Mouse (Mus musculus): ENCODE measurements around the gene Mnt. TPM values are rescaled to one million over a fixed set of nuclear protein-coding genes. Genes with fewer than 3 reads are reported as not detected.

Gene Mnt
- polyA plus RNA-seq, 2 experiments = 1.2 to 2.5 TPM

- Histone ChIP-seq H3K36me3 (replicated peaks; ENCODE audit: control insufficient read depth, insufficient read depth, low read depth) (no peaks in the 10 kb centered on the region; the same call in 1 of the 2 replicates), H3K9ac (replicated peaks) (no peak overlapping the region), H3K4me3 (ENCODE audit: insufficient read depth in 1 of 2, low read depth in 2 of 2, low read length in 2 of 2) (no peak overlapping the region), H3K27me3 (ENCODE audit: control insufficient read depth, insufficient read depth, low read length) (no peaks in the 10 kb centered on the region), H3K4me2 (ENCODE audit: low read depth) (no peak overlapping the region), H3K27ac (no peak overlapping the region), H3K4me1 (replicated peaks; ENCODE audit: control insufficient read depth in 2 of 2, insufficient read depth in 2 of 2, low read length in 1 of 2) (peaks cover 14 to 18% of the 10 kb centered on the region in 2 experiments), H3K9me3 (ENCODE audit: control insufficient read depth, low read length) (no peaks in the 10 kb centered on the region)
- TF ChIP-seq EP300 (IDR thresholded peaks at IDR 0.05; ENCODE audit: low read depth) (no peak), CTCF (IDR thresholded peaks at IDR 0.05; ENCODE audit: low read depth) (no peak)
- ATAC-seq (ENCODE audit: insufficient read depth) (no peak), DNase-seq (ENCODE audit: low read depth in 3 of 3, low spot score in 3 of 3) (no peak)
- 80% methylated on average over 8 of the region's 8 CpGs for WGBS (ENCODE audit: insufficient replicate concordance)
These were observed 10.0 kb downstream of the Mnt start for GRCm38 (mm10) chr11:74840739-74841138.

DNA sequence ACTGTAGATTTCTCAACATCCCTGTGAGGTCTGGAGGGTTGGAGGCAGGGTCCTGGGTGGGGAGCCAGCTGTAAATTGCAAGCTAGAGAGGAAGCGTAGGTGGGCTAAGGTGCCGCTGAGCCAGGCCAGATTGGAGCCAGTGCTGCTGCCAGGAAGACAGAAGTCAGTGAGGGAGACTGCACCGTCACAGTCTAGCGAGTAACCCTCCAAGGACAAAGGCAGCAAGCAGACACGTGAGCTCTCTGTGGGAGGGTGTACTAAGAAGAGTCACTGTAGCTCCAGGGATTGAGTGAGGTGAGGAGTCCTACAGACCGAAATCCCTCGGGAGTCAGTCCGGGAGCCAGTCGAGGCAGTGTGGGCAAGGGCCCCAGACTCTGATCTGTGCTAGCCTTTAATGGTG lies 10.6 kb downstream of the Mnt start:
- no peak overlapping the region for H3K27ac ChIP-seq
- H3K27me3 ChIP-seq (ENCODE audit: control insufficient read depth, insufficient read depth, low read length) = no peaks in the 10 kb centered on the region
- ATAC-seq (ENCODE audit: insufficient read depth) (no peak), DNase-seq (ENCODE audit: low read depth in 3 of 3, low spot score in 3 of 3) (no peak)
- peaks cover 14 to 18% of the 10 kb centered on the region in 2 experiments for H3K4me1 ChIP-seq (replicated peaks; ENCODE audit: control insufficient read depth in 2 of 2, insufficient read depth in 2 of 2, low read length in 1 of 2)
- H3K4me3 ChIP-seq (ENCODE audit: insufficient read depth in 1 of 2, low read depth in 2 of 2, low read length in 2 of 2) = no peak overlapping the region
- H3K36me3 ChIP-seq (replicated peaks; ENCODE audit: control insufficient read depth, insufficient read depth, low read depth) = no peaks in the 10 kb centered on the region; the same call in 1 of the 2 replicates
- H3K9ac ChIP-seq (replicated peaks) = no peak overlapping the region
- no peak overlapping the region for H3K4me2 ChIP-seq (ENCODE audit: low read depth)
- no peaks in the 10 kb centered on the region for H3K9me3 ChIP-seq (ENCODE audit: control insufficient read depth, low read length)
- WGBS (ENCODE audit: insufficient replicate concordance) = 88% methylated on average over 9 of the region's 9 CpGs
- no peak for TF ChIP-seq CTCF (IDR thresholded peaks at IDR 0.05; ENCODE audit: low read depth)
- no peak for TF ChIP-seq EP300 (IDR thresholded peaks at IDR 0.05; ENCODE audit: low read depth)

- ATAC-seq (ENCODE audit: insufficient read depth) (no peak), DNase-seq (ENCODE audit: low read depth in 3 of 3, low spot score in 3 of 3) (no peak)
- Histone ChIP-seq H3K36me3 (replicated peaks; ENCODE audit: control insufficient read depth, insufficient read depth, low read depth) (no peaks in the 10 kb centered on the region; the same call in 1 of the 2 replicates), H3K9ac (replicated peaks) (no peak overlapping the region), H3K4me2 (ENCODE audit: low read depth) (no peak overlapping the region), H3K9me3 (ENCODE audit: control insufficient read depth, low read length) (no peaks in the 10 kb centered on the region), H3K4me3 (ENCODE audit: insufficient read depth in 1 of 2, low read depth in 2 of 2, low read length in 2 of 2) (no peak overlapping the region), H3K27ac (no peak overlapping the region), H3K27me3 (ENCODE audit: control insufficient read depth, insufficient read depth, low read length) (no peaks in the 10 kb centered on the region), H3K4me1 (replicated peaks; ENCODE audit: control insufficient read depth in 2 of 2, insufficient read depth in 2 of 2, low read length in 1 of 2) (peaks cover 9 to 13% of the 10 kb centered on the region in 2 experiments)
- 76% methylated on average over 13 of the region's 13 CpGs for WGBS (ENCODE audit: insufficient replicate concordance)
- no peak for TF ChIP-seq EP300 (IDR thresholded peaks at IDR 0.05; ENCODE audit: low read depth)
- TF ChIP-seq CTCF (IDR thresholded peaks at IDR 0.05; ENCODE audit: low read depth) = no peak
These were observed 11.3 kb downstream of the Mnt start for GRCm38 (mm10) chr11:74842045-74842444.

DNA sequence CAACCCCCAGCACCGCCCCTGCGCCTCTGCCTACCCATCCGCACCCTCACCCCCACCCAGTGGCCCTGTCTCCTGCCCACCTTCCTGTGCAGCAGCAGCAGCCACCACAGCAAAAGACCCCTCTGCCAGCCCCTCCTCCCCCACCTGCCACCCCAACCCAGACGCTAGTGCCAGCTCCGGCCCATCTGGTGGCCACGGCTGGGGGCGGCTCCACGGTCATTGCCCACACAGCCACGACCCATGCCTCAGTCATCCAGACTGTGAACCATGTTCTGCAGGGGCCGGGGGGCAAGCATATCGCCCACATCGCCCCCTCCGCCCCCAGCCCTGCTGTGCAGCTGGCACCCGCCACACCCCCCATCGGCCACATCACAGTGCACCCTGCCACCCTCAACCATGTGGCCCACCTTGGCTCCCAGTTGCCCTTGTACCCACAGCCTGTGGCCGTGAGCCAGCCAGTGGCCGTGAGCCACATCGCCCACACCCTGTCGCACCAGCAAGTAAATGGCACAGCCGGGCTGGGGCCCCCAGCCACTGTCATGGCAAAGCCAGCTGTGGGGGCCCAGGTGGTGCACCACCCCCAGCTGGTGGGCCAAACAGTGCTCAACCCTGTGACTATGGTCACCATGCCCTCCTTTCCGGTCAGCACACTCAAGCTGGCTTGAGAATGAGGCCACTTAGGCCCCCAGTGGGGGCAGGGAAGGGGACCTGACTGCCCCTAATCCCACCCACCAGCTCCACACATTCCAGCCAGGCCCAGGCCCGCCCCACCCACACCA lies 12.1 kb downstream of the Mnt start:
- Histone ChIP-seq H3K36me3 (replicated peaks; ENCODE audit: control insufficient read depth, insufficient read depth, low read depth) (no peaks in the 10 kb centered on the region; the same call in 1 of the 2 replicates), H3K9ac (replicated peaks) (no peak overlapping the region), H3K4me3 (ENCODE audit: insufficient read depth in 1 of 2, low read depth in 2 of 2, low read length in 2 of 2) (no peak overlapping the region), H3K4me1 (replicated peaks; ENCODE audit: control insufficient read depth in 2 of 2, insufficient read depth in 2 of 2, low read length in 1 of 2) (peaks cover 5 to 10% of the 10 kb centered on the region in 2 experiments), H3K27ac (no peak overlapping the region), H3K27me3 (ENCODE audit: control insufficient read depth, insufficient read depth, low read length) (no peaks in the 10 kb centered on the region), H3K9me3 (ENCODE audit: control insufficient read depth, low read length) (no peaks in the 10 kb centered on the region), H3K4me2 (ENCODE audit: low read depth) (no peak overlapping the region)
- no peak for ATAC-seq (ENCODE audit: insufficient read depth)
- 81% methylated on average over 22 of the region's 22 CpGs for WGBS (ENCODE audit: insufficient replicate concordance)
- TF ChIP-seq EP300 (IDR thresholded peaks at IDR 0.05; ENCODE audit: low read depth) (no peak), CTCF (IDR thresholded peaks at IDR 0.05; ENCODE audit: low read depth) (no peak)
- no peak for DNase-seq (ENCODE audit: low read depth in 3 of 3, low spot score in 3 of 3)

DNA sequence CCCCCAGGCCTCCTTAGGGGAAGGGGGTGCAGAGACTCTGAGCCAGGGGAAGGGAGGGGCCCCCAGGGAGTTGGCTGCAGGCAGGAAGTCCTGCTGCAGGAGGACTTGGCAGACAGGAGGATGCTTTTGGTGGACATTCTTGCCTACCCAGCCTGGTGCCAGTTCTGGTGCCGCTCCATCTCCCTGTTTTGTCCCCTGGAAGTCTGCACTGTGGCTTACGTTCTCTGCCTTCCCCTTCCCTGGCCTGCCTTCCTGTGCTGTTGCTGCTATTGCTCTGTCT lies 12.7 kb downstream of the Mnt start:
- H3K4me3 ChIP-seq (ENCODE audit: insufficient read depth in 1 of 2, low read depth in 2 of 2, low read length in 2 of 2) = no peak overlapping the region
- H3K27ac ChIP-seq = no peak overlapping the region
- ATAC-seq (ENCODE audit: insufficient read depth) = no peak
- peaks cover 7 to 15% of the 10 kb centered on the region in 2 experiments for H3K4me1 ChIP-seq (replicated peaks; ENCODE audit: control insufficient read depth in 2 of 2, insufficient read depth in 2 of 2, low read length in 1 of 2)
- TF ChIP-seq EP300 (IDR thresholded peaks at IDR 0.05; ENCODE audit: low read depth) = no peak
- no peak for TF ChIP-seq CTCF (IDR thresholded peaks at IDR 0.05; ENCODE audit: low read depth)
- WGBS (ENCODE audit: insufficient replicate concordance) = 76% methylated on average over 2 of the region's 2 CpGs
- H3K9me3 ChIP-seq (ENCODE audit: control insufficient read depth, low read length) = no peaks in the 10 kb centered on the region
- H3K9ac ChIP-seq (replicated peaks) = no peak overlapping the region
- H3K4me2 ChIP-seq (ENCODE audit: low read depth) = no peak overlapping the region
- no peaks in the 10 kb centered on the region; the same call in 1 of the 2 replicates for H3K36me3 ChIP-seq (replicated peaks; ENCODE audit: control insufficient read depth, insufficient read depth, low read depth)
- no peaks in the 10 kb centered on the region for H3K27me3 ChIP-seq (ENCODE audit: control insufficient read depth, insufficient read depth, low read length)
- no peak for DNase-seq (ENCODE audit: low read depth in 3 of 3, low spot score in 3 of 3)

Measured in liver, embryonic 14.5 days (tissue).